In genomic region chr10:64135481-64135880, GRCm38 (mm10) we compare ENCODE assay signal across 20 mouse cellular contexts. TPM values are rescaled to one million over a fixed set of nuclear protein-coding genes. Genes with fewer than 3 reads are reported as not detected.
DNase-seq lines count a peak whose midpoint lies in the region; ATAC-seq lines count a peak whose summit lies in the region.
"Had no signal": no experiment of that assay in that cellular context is flagged by ENCODE, and none has a peak within 500 bp of the region (broad histone marks: within the 10 kb centered on the region; RNA-seq: fewer than 3 reads in every experiment).

No protein-coding gene starts in this region.

- H3K4me1 ChIP-seq in forebrain, embryonic 14.5 days (ENCODE audit: control insufficient read depth, insufficient read depth, low read length): no peaks in the 10 kb centered on the region
- H3K4me1 ChIP-seq in forebrain, embryonic 12.5 days: peaks cover 6% of the 10 kb centered on the region; the same call in 1 of the 2 replicates
- peaks cover 13% of the 10 kb centered on the region for H3K4me1 ChIP-seq in midbrain, embryonic 10.5 days
- H3K4me1 ChIP-seq in midbrain, embryonic 11.5 days (ENCODE audit: control insufficient read depth, insufficient read depth, low read length): no peaks in the 10 kb centered on the region
- no peaks in the 10 kb centered on the region for H3K4me1 ChIP-seq in limb, embryonic 13.5 days

- no peaks in the 10 kb centered on the region for H3K9me3 ChIP-seq in forebrain, embryonic 14.5 days (replicated peaks; ENCODE audit: control insufficient read depth, low read length)
- H3K9me3 ChIP-seq in forebrain, embryonic 12.5 days: no peaks in the 10 kb centered on the region
- H3K9me3 ChIP-seq in midbrain, embryonic 10.5 days (replicated peaks): no peaks in the 10 kb centered on the region
- no peaks in the 10 kb centered on the region for H3K9me3 ChIP-seq in midbrain, embryonic 11.5 days (ENCODE audit: control insufficient read depth, low read length)
- no peaks in the 10 kb centered on the region for H3K9me3 ChIP-seq in limb, embryonic 13.5 days
- H3K9me3 ChIP-seq: heart, embryonic 12.5 days; hindbrain, embryonic 13.5 days had no signal

- no peak overlapping the region for H3K4me2 ChIP-seq in forebrain, embryonic 14.5 days (ENCODE audit: low read length)
- H3K4me2 ChIP-seq in forebrain, embryonic 12.5 days: no peak overlapping the region
- H3K4me2 ChIP-seq in midbrain, embryonic 11.5 days: no peak overlapping the region
- no peak overlapping the region for H3K4me2 ChIP-seq in limb, embryonic 13.5 days (replicated peaks)
- H3K4me2 ChIP-seq: heart, embryonic 12.5 days; hindbrain, embryonic 13.5 days had no signal

- H3K4me3 ChIP-seq in forebrain, embryonic 14.5 days (ENCODE audit: low read depth, low read length): no peak overlapping the region
- H3K4me3 ChIP-seq in forebrain, embryonic 12.5 days (replicated peaks): no peak overlapping the region
- H3K4me3 ChIP-seq in midbrain, embryonic 10.5 days: no peak overlapping the region
- no peak overlapping the region for H3K4me3 ChIP-seq in midbrain, embryonic 11.5 days (ENCODE audit: low read depth, low read length)
- no peak overlapping the region for H3K4me3 ChIP-seq in limb, embryonic 13.5 days
- H3K4me3 ChIP-seq: heart, embryonic 12.5 days; hindbrain, embryonic 13.5 days had no signal

- no peaks in the 10 kb centered on the region for H3K36me3 ChIP-seq in forebrain, embryonic 14.5 days (ENCODE audit: control insufficient read depth, insufficient read depth, low read length)
- no peaks in the 10 kb centered on the region for H3K36me3 ChIP-seq in forebrain, embryonic 12.5 days (replicated peaks)
- H3K36me3 ChIP-seq in midbrain, embryonic 10.5 days: no peaks in the 10 kb centered on the region
- no peaks in the 10 kb centered on the region for H3K36me3 ChIP-seq in midbrain, embryonic 11.5 days (ENCODE audit: control insufficient read depth, insufficient read depth, low read length)
- H3K36me3 ChIP-seq in limb, embryonic 13.5 days: no peaks in the 10 kb centered on the region
- H3K36me3 ChIP-seq: heart, embryonic 12.5 days; hindbrain, embryonic 13.5 days had no signal

- no peaks in the 10 kb centered on the region for H3K27me3 ChIP-seq in forebrain, embryonic 14.5 days (replicated peaks; ENCODE audit: control insufficient read depth, insufficient read depth, low read length)
- no peaks in the 10 kb centered on the region for H3K27me3 ChIP-seq in forebrain, embryonic 12.5 days
- no peaks in the 10 kb centered on the region for H3K27me3 ChIP-seq in midbrain, embryonic 10.5 days (ENCODE audit: low read depth, poor library complexity, severe bottlenecking)
- H3K27me3 ChIP-seq in midbrain, embryonic 11.5 days (ENCODE audit: control insufficient read depth, insufficient read depth, low read length): no peaks in the 10 kb centered on the region
- H3K27me3 ChIP-seq in limb, embryonic 13.5 days: no peaks in the 10 kb centered on the region
- H3K27me3 ChIP-seq: heart, embryonic 12.5 days; hindbrain, embryonic 13.5 days had no signal

- no peak for ATAC-seq in forebrain, embryonic 14.5 days
- no peak for ATAC-seq in forebrain, embryonic 12.5 days (ENCODE audit: low FRiP score)
- ATAC-seq in midbrain, embryonic 11.5 days (ENCODE audit: low FRiP score): no peak
- ATAC-seq in limb, embryonic 13.5 days (ENCODE audit: low FRiP score, low read depth): peak; percentile 44; the same call in 1 of the 2 replicates

- no peak overlapping the region for H3K27ac ChIP-seq in forebrain, embryonic 14.5 days (ENCODE audit: low read depth, low read length)
- no peak overlapping the region for H3K27ac ChIP-seq in forebrain, embryonic 12.5 days
- peak overlapping the region; percentile 57 for H3K27ac ChIP-seq in midbrain, embryonic 10.5 days (replicated peaks)
- no peak overlapping the region for H3K27ac ChIP-seq in midbrain, embryonic 11.5 days (ENCODE audit: low read depth, low read length)
- peak overlapping the region; percentile 28; the same call in 1 of the 2 replicates for H3K27ac ChIP-seq in limb, embryonic 13.5 days
- H3K27ac ChIP-seq: hindbrain, embryonic 13.5 days had no signal

- no peak overlapping the region for H3K9ac ChIP-seq in forebrain, embryonic 14.5 days (ENCODE audit: low read length)
- no peak overlapping the region for H3K9ac ChIP-seq in forebrain, embryonic 12.5 days
- H3K9ac ChIP-seq in midbrain, embryonic 11.5 days (ENCODE audit: low read length): no peak overlapping the region
- no peak overlapping the region for H3K9ac ChIP-seq in limb, embryonic 13.5 days
- H3K9ac ChIP-seq: heart, embryonic 12.5 days; hindbrain, embryonic 13.5 days had no signal

- peak; percentile 33 for DNase-seq in forebrain, embryonic 14.5 days (ENCODE audit: low spot score)
- DNase-seq in midbrain, embryonic 10.5 days (ENCODE audit: low spot score): no peak
- DNase-seq in midbrain, embryonic 11.5 days (ENCODE audit: low spot score, missing footprints): no peak
- DNase-seq in embryo, embryonic 9.5 days (ENCODE audit: extremely low spot score): peak; percentile 1
- no peak for DNase-seq in natural killer cell, adult 2 months (ENCODE audit: low spot score in 2 of 2)
- DNase-seq in yolk sac, embryonic 10.5 days (ENCODE audit: low spot score): no peak
- DNase-seq: cerebellum, adult 9-10 months; heart, postnatal 14 days; kidney, adult 2 months; kidney, postnatal 14 days; liver; lung, postnatal 10 days; right cerebral cortex, postnatal 14 days; spleen, adult 18-20 months; thymus, postnatal 4 days had no signal

- 14% methylated on average over 7 of the region's 7 CpGs for WGBS in forebrain, embryonic 14.5 days
- WGBS in forebrain, embryonic 12.5 days: 25% methylated on average over 7 of the region's 7 CpGs
- WGBS in midbrain, embryonic 10.5 days: 47% methylated on average over 7 of the region's 7 CpGs
- WGBS in midbrain, embryonic 11.5 days: 34% methylated on average over 7 of the region's 7 CpGs
- WGBS in limb, embryonic 13.5 days: 55% methylated on average over 7 of the region's 7 CpGs

RNA-seq across cellular contexts. Expression of gene Lrrtm3, which starts 45.4 kb away (rescaled TPM):
- 10.5 and 17.6 TPM in 2 replicates for polyA plus RNA-seq in forebrain, embryonic 14.5 days (2014; fragmentation: Nextera tagmentation; extraction: Ambion mirVana)
- polyA plus RNA-seq in forebrain, embryonic 12.5 days (2016; fragmentation: Nextera tagmentation; extraction: Ambion mirVana): 3.7 and 5.2 TPM in 2 replicates
- polyA plus RNA-seq in midbrain, embryonic 10.5 days (2016; fragmentation: Nextera tagmentation; extraction: Ambion mirVana): 0.96 and 1.8 TPM in 2 replicates
- polyA plus RNA-seq in midbrain, embryonic 11.5 days (2014; fragmentation: Nextera tagmentation; extraction: Ambion mirVana): 2.1 and 2.6 TPM in 2 replicates
- 1.5 and 1.8 TPM in 2 replicates for polyA plus RNA-seq in limb, embryonic 13.5 days (2015; fragmentation: Nextera tagmentation; extraction: Ambion mirVana)
- polyA plus RNA-seq: kidney, adult 2 months; liver, embryonic 16.5 days had no signal

Comparison
In these comparisons a context has a peak if more than half of its experiments do, and no peak if none do; other contexts are left out.
1. H3K27ac ChIP-seq: peak in midbrain, embryonic 10.5 days (single experiment) and limb, embryonic 13.5 days (single experiment); none in forebrain, embryonic 14.5 days (single experiment), forebrain, embryonic 12.5 days (single experiment) and midbrain, embryonic 11.5 days (single experiment).
2. DNase-seq: peak in forebrain, embryonic 14.5 days (single experiment) and embryo, embryonic 9.5 days (single experiment); none in midbrain, embryonic 10.5 days (single experiment), midbrain, embryonic 11.5 days (single experiment), natural killer cell, adult 2 months (0 of 2) and yolk sac, embryonic 10.5 days (single experiment).